Mouse (Mus musculus) brain, embryonic 14.5 days (tissue): ENCODE data around the gene Prg4. TPM values are rescaled to one million over a fixed set of nuclear protein-coding genes. Genes with fewer than 3 reads are reported as not detected.

Experiments used
- DNase-seq: peaks from one replicate; pipeline ENCODE4 v3.0.0-alpha.2; 2011; ENCODE audit warnings: low read depth
- CTCF ChIP-seq: fragments of 200-500 bp; IDR thresholded peaks from 2 replicates; pipeline ENCODE4 v1.5.1; 2012; ENCODE audit warnings: inconsistent platforms, mild to moderate bottlenecking, moderate library complexity, borderline replicate concordance; ENCODE audit not compliant: insufficient read depth, insufficient read length; ENCODE audit errors: extremely low read depth
- POLR2A ChIP-seq: fragments of 200-500 bp; IDR thresholded peaks from 2 replicates; pipeline ENCODE4 v1.6.1; 2012; ENCODE audit warnings: mild to moderate bottlenecking, inconsistent platforms, borderline replicate concordance; ENCODE audit not compliant: poor library complexity, insufficient read depth, insufficient read length, severe bottlenecking; ENCODE audit errors: extremely low read depth
- polyA plus RNA-seq: library from polyadenylated mRNA; depleted of rRNA; stranded (reverse); fragments of >200 nt; gene quantifications from 2 replicates; pipeline ENCODE4 v1.2.3, GENCODE M21; 2012; rRNA removed

Gene Prg4
- polyA plus RNA-seq, 1 experiment = 0.16 TPM

DNA sequence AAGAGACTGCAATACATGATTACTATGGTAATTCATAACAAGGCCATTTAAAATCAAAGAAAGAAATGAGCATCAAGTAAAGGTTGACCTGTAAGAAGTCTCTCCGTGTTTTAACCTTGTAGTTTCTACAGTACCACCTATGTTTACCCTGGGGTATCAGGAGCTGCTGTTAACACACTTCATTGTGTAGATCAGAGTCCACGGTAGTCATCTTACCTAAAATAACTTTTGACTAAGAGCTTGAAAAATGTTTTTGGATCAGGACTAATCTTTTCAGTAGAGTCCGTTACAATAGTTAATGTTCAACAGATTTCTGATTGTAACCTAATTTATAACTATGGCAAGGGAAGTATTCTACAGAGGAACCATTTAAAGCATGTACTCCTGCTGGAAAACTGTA, 61.4 kb downstream of the Prg4 start:
- no peak for DNase-seq

DNA sequence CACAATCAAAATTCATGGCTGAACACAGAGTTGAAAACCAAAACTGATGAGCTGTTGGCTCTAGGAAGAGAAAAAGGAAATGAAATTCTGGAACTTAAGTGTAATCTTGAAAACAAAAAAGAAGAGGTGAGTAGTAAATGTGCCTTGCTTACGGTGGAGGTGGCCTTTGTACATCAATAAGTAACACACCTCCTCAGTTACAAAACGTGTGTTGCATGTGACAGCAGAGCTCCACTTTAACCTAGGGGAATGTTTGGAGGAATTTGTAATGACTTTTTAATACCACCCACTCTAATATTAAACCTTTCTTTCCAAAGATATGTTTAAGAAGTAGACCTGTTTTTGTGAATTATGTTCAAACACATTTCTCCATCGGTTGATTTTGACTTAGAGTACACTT, 62.1 kb downstream of the Prg4 start:
- TF ChIP-seq CTCF (no peak), POLR2A (no peak)
- no peak for DNase-seq

More for the DNA sequence above, 61.4 kb downstream of the Prg4 start:
- TF ChIP-seq POLR2A (no peak), CTCF (no peak)

Other genes with a start within 250 kb of the Prg4 start
- not detected in 2 replicates for gene Pdc, start 146.7 kb downstream of the Prg4 start, polyA plus RNA-seq
- 72.1 and 111 TPM in 2 replicates for gene Tpr, start 73.3 kb downstream of the Prg4 start, polyA plus RNA-seq
- 19.0 and 21.0 TPM in 2 replicates for gene Odr4, start 73.1 kb downstream of the Prg4 start, polyA plus RNA-seq